Mouse (Mus musculus): ENCODE data around the gene Ipcef1.
"Not testable (repeated sequence)": the region's sequence is repeated elsewhere in the genome, so short reads cannot be mapped to it uniquely, and the experiment has no call there.

Ipcef1 gene

GRCm38 (mm10) chr10:6956357-6956756, 95.9 kb downstream of the Ipcef1 start:
- no peak for DNase-seq

DNA sequence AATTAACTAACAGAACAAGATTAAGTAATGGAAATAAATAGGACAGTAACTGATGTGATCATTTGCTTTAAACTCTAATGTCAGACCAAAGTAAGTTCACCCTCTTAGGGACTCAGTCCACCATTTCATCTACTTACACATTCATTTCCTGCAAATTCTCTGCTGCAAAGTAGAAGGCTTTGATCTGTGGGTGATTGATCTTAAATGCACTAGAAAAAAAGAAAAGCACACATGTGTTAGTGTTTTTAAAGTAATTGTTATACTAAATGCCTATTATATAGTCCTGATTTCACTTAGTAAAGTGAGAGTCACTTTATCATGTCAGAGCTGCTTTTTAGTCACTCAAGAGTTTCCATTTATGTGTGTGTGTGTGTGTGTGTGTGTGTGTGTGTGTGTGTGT, 97.7 kb downstream of the Ipcef1 start:
- no peak for DNase-seq

- no peak for DNase-seq
These were observed 99.2 kb downstream of the Ipcef1 start for GRCm38 (mm10) chr10:6953115-6953514.

GRCm38 (mm10) chr10:6936671-6937425, 115.4 kb downstream of the Ipcef1 start:
- DNase-seq: no peak

DNA sequence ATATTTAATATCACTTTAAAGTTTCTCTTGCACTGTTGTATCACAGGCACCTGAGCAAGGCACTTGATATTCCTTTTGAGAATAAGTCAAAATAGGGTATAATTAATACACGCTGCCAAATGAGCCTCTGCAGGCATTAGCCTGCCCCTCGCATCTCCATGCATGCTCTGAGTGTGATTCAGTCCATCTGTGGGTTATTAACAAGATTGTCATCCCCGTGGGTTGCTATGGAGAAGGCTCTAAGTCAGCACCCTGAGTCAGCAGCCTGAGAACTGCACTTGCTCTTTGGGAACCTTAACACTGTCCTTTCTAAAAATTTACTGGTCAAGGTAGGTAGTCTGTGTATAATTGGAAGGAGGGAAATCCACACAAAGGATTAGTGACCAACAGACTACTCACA, 117.5 kb downstream of the Ipcef1 start:
- no peak for DNase-seq

DNA sequence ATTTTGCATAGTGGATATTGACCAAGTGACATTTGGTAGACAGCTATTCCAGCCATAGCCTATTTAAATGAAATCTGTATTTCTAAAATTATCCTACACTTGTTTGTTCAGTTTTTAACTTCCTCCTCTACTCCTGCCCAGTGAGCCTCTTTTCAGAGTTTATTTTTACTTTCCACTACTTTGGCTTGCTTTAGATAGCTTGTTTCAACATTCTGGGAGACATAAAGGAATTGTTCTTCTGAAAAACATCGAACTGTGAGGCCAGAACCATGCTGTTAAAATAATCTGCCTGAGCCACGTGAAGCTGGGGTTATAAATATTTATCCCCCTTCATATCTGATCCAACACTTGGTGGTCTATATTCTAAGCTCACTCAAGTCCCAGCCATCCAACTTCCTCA, 121.4 kb downstream of the Ipcef1 start:
- no peak for DNase-seq

- no peak for DNase-seq
These were observed 121.9 kb downstream of the Ipcef1 start for GRCm38 (mm10) chr10:6930398-6930797.

DNA sequence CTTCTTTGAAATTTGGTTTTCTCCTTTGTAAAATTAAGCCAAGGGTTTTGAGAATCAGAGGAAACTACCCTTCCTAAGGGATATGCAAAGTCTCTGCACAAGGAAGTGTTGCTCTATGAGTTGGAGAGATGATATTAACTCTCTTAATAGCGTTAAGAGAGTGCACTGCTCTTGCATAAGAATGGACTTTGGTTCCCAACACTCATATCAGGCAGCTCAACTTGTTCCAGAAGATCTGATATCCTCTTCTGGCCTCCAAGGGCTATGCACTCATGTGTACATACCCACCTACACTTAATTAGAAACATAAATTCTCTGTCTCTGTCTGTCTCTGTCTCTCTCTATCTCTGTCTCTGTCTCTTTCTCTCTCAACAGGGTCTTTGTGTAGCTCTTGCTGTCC, 123.4 kb downstream of the Ipcef1 start:
- no peak for DNase-seq

- DNase-seq: no peak
These were observed 124.6 kb downstream of the Ipcef1 start for GRCm38 (mm10) chr10:6927600-6928223.

DNA sequence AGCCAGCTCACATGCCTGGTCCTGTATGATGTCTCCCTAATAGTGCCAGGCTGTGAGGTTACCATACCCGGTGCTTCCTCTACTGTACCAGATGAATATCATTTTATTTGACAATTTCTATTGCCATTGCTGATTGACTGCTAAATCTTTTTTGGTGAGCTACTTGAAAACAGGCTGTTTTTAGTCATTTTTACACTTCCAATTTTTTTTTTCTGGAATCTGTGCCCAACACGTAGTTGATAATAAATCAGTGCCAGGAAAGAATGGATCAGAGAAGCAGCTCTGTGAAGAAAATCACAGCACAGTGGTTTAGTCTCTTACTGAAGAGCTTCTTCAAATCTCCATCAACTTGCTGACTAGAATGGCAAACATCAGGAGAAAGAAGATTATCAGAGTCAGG, 125.6 kb downstream of the Ipcef1 start:
- no peak for DNase-seq

- DNase-seq: peak; percentile 3
These were observed 135.6 kb downstream of the Ipcef1 start for GRCm38 (mm10) chr10:6916545-6917257.

- no peak for DNase-seq
These were observed 136.3 kb downstream of the Ipcef1 start for GRCm38 (mm10) chr10:6915991-6916390.

DNA sequence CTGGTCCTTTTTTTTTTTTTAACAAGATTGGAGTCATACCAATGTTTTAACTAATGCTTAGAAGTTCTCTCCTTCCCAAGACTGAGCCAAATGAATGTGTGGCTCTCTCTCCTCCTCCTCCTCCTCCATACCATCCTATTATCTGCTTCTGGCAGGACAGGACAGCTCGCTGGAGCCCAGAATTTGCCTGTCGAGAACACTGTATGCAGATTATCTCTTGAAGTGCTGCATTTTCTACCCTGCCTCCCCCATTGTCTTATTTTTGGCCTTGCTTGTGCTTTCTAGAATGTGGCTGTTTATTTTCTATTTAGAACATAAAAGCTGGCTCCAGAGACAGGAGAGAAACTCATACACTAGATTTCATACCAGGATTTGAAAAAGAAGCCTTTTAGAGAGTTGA, 142.5 kb downstream of the Ipcef1 start:
- no peak for DNase-seq

DNA sequence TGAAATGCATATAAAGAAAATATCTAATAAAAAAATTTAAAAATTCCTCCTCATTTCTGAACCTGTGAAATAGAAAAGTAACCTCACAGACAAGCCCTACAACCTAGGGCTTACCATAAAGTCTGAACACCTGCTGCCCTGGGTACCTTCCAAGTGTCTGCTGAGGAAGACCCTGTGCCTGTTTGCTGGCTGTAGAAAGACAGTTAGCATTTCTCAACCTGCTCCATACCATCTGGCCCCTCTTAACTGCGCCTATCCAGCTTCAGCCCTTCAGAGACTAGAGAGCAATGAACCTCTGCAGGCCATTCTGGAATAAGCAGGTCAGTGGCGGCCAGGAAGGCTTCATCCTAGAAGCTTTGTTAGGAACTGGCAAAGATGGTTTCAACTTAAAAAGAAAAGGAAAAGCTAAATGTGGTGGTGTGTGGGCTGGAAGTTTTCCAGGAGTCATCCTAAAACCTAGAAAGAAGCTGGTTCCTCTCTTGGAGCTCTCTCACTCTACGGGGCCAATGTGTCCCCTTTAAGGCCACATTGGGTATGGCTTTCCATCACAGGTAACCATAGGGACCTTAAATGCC, 150.4 kb downstream of the Ipcef1 start:
- DNase-seq: no peak

GRCm38 (mm10) chr10:6900126-6900525, 152.2 kb downstream of the Ipcef1 start:
- DNase-seq: no peak

DNA sequence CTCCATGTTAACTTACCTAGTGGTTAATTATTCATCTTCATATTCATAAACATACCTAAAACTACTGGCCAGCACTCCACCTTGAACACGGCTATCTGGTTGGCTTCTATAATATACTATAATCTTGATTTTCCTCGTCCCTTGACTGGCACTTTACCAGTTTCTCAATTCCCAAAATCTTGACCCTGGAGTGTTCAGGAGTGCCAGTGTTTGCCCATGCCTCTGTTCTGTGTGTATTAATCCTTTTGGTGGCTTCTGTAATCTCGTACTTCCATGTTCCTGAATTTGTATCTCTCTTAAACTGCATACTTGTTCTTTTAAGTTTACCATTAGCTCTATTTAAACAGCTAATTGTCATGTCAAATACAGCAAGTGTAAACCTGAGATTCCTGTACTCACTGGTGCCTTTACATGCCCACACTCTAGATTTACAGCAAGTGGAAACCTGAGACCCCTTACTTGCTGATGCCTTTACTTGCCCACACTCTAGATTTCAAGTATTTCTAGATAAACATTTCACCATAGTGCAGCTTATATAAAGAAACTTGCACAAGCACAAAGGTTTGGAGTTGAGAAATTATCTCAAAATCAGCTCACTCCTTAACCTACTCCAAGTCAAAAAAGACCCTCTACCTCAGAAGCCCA, 155.5 kb downstream of the Ipcef1 start:
- no peak for DNase-seq

DNA sequence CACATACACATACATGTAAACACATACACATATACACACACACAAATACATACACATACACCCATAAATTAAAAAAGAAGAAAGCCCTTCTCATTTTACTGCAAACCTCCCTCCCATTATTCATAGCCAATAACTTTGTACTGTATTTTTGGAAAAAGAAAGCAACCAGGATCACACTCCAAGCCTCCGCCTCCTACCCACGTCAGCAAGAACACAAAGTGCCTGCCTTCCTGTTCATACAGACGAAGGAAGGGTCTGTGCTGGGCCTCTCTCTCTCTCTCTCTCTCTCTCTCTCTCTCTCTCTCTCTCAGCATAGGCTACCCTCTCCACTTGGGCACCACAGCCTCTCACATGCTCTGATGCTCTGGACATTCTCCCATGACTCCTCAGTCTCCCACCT, 156.5 kb downstream of the Ipcef1 start:
- DNase-seq: no peak

GRCm38 (mm10) chr10:6890348-6891009, 161.8 kb downstream of the Ipcef1 start:
- DNase-seq: no peak

- DNase-seq: no peak
These were observed 162.5 kb downstream of the Ipcef1 start for GRCm38 (mm10) chr10:6889640-6890245.

GRCm38 (mm10) chr10:6885460-6885859, 166.8 kb downstream of the Ipcef1 start:
- no peak for DNase-seq

- DNase-seq: not testable (repeated sequence)
These were observed 170.2 kb downstream of the Ipcef1 start for GRCm38 (mm10) chr10:6882041-6882440.

DNA sequence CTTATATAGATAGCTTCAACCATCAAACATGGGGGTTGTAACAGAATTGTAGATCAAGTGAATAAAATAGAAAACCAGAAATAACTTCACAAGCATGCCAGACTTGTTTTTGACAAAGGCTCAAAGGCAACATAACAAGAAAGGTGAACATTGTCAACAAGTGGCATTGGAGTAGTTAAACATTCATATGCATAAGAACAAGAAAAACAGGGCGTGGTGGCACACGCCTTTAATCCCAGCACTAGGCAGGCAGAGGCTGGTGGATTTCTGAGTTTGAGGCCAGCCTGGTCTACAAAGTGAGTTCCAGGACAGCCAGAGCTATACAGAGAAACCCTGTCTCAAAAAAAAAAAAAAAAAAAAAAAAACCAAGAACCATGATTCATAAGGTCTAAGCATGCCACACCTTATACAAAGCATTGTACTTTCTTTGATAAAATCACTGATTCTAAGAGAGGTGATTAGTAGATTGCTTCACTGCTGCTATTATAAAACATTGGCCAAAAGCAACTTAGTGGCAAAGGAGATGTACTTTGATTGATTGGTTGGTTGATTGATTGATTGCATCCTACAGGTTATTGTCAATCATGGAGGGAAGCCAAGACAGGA, 173.9 kb downstream of the Ipcef1 start:
- DNase-seq: no peak
